Mouse (Mus musculus) CH12.LX (cell line): Measurements from ENCODE around the gene Gm39566. TPM values are rescaled to one million over a fixed set of nuclear protein-coding genes. Genes with fewer than 3 reads are reported as not detected.
A peak's percentile ranks its signal among the peaks of the same experiment; 100 is the strongest.

Source experiments
- DNase-seq: peaks from one replicate; pipeline ENCODE4 v3.0.0-alpha.2; 2013; ENCODE audit errors: extremely low read depth
- H3K27ac ChIP-seq: 2 replicates; pipeline ENCODE4 v1.5.1; 2012; ENCODE audit warnings: low read depth, mild to moderate bottlenecking, control low read depth, moderate library complexity; ENCODE audit not compliant: insufficient read depth
- H3K27me3 ChIP-seq: replicated peaks from 2 replicates; pipeline ENCODE3; 2012; ENCODE audit warnings: inconsistent platforms
- H3K36me3 ChIP-seq, 2 experiments: replicated peaks in 1 of 2; 2 replicates each; pipeline versions ENCODE3 to v1.6.1; 2012; ENCODE audit warnings: inconsistent platforms in 1 of 2, low read length in 1 of 2, mild to moderate bottlenecking in 1 of 2, mixed read lengths in 1 of 2, moderate library complexity in 1 of 2; ENCODE audit not compliant: control insufficient read depth in 1 of 2, insufficient read depth in 1 of 2
- H3K4me1 ChIP-seq, 2 experiments: 2 replicates each; pipeline ENCODE4 v1.6.1; 2012; ENCODE audit warnings: inconsistent platforms in 1 of 2, moderate library complexity in 1 of 2; ENCODE audit not compliant: insufficient read depth in 2 of 2, control insufficient read depth in 1 of 2
- H3K4me2 ChIP-seq: 2 replicates; pipeline ENCODE4 v1.6.1; 2012; ENCODE audit warnings: low read depth, mild to moderate bottlenecking, control low read depth; ENCODE audit not compliant: poor library complexity, insufficient read depth, severe bottlenecking
- H3K4me3 ChIP-seq, 3 experiments: fragments of 150-350 bp in 1 of 3; sonication (generic) in 1 of 3; replicated peaks in 1 of 3; 2 replicates each; pipeline versions ENCODE3 to v1.5.1; 2011 to 2012; ENCODE audit warnings: low read depth in 2 of 3, low read length in 2 of 3, mild to moderate bottlenecking in 2 of 3, moderate library complexity in 2 of 3, control low read depth in 1 of 3, improper control_type of control experiment in 1 of 3, inconsistent platforms in 1 of 3, mixed read lengths in 1 of 3; ENCODE audit not compliant: poor library complexity in 1 of 3
- H3K79me2 ChIP-seq: replicated peaks from 2 replicates; pipeline ENCODE4 v1.6.1; 2012; ENCODE audit warnings: mild to moderate bottlenecking, moderate library complexity; ENCODE audit not compliant: control insufficient read depth, poor library complexity, insufficient read depth, severe bottlenecking; ENCODE audit errors: extremely low read depth
- H3K9ac ChIP-seq: 2 replicates; pipeline ENCODE4 v1.6.1; 2012; ENCODE audit warnings: low read depth, mild to moderate bottlenecking, control low read depth, moderate library complexity; ENCODE audit not compliant: insufficient read depth
- H3K9me3 ChIP-seq: replicated peaks from 2 replicates; pipeline ENCODE3; 2012; ENCODE audit warnings: low read length, inconsistent platforms, mixed read lengths
- CHD2 ChIP-seq: IDR thresholded peaks from 2 replicates; pipeline ENCODE4 v1.6.1; 2011; ENCODE audit warnings: low read length, improper control_type of control experiment
- E2F4 ChIP-seq: IDR thresholded peaks from 2 replicates; pipeline ENCODE4 v1.6.1; 2011; ENCODE audit warnings: low read depth, low read length, improper control_type of control experiment; ENCODE audit not compliant: insufficient replicate concordance
- ELF1 ChIP-seq: IDR thresholded peaks from 2 replicates; pipeline ENCODE4 v1.6.1; 2014; ENCODE audit warnings: low read depth, mild to moderate bottlenecking, inconsistent platforms, low read length, improper control_type of control experiment
- EP300 ChIP-seq: IDR thresholded peaks from 2 replicates; pipeline ENCODE4 v1.6.1; 2011; ENCODE audit warnings: low read length, improper control_type of control experiment
- GABPA ChIP-seq: IDR thresholded peaks from 2 replicates; pipeline ENCODE4 v1.6.1; 2012; ENCODE audit warnings: low read depth, low read length, improper control_type of control experiment, inconsistent platforms; ENCODE audit not compliant: insufficient replicate concordance
- MAFK ChIP-seq: IDR thresholded peaks from 2 replicates; pipeline ENCODE4 v1.6.1; 2011; ENCODE audit warnings: low read length, improper control_type of control experiment; ENCODE audit not compliant: insufficient replicate concordance
- MAZ ChIP-seq: IDR thresholded peaks from 2 replicates; pipeline ENCODE4 v1.6.1; 2012; ENCODE audit warnings: low read depth, mild to moderate bottlenecking, inconsistent platforms, low read length, improper control_type of control experiment, moderate library complexity
- MEF2A ChIP-seq: IDR thresholded peaks from 2 replicates; pipeline ENCODE4 v1.6.1; 2014; ENCODE audit warnings: low read depth, mild to moderate bottlenecking, inconsistent platforms, low read length, improper control_type of control experiment, borderline replicate concordance
- MXI1 ChIP-seq: IDR thresholded peaks from 2 replicates; pipeline ENCODE4 v1.6.1; 2011; ENCODE audit warnings: mild to moderate bottlenecking, low read depth, low read length, improper control_type of control experiment
- PAX5 ChIP-seq: IDR thresholded peaks from 2 replicates; pipeline ENCODE4 v1.6.1; 2012; ENCODE audit warnings: low read length, inconsistent platforms, mixed read lengths
- RAD21 ChIP-seq: IDR thresholded peaks from 2 replicates; pipeline ENCODE4 v1.6.1; 2011; ENCODE audit warnings: low read depth, mild to moderate bottlenecking, low read length, improper control_type of control experiment, moderate library complexity
- RCOR1 ChIP-seq: conservative IDR thresholded peaks from 2 replicates; pipeline ENCODE4 v1.6.1; 2012; ENCODE audit warnings: low read depth, mild to moderate bottlenecking, inconsistent platforms, low read length, improper control_type of control experiment
- SIN3A ChIP-seq: IDR thresholded peaks from 2 replicates; pipeline ENCODE4 v1.6.1; 2012; ENCODE audit warnings: low read length, improper control_type of control experiment, inconsistent platforms
- SMC3 ChIP-seq: IDR thresholded peaks from 2 replicates; pipeline ENCODE4 v1.6.1; 2011; ENCODE audit warnings: low read depth, low read length, improper control_type of control experiment
- TBP ChIP-seq: conservative IDR thresholded peaks from 2 replicates; pipeline ENCODE4 v1.6.1; 2011; ENCODE audit warnings: low read depth, low read length, improper control_type of control experiment
- TCF12 ChIP-seq: IDR thresholded peaks from 2 replicates; pipeline ENCODE4 v1.6.1; 2014; ENCODE audit warnings: low read depth, mild to moderate bottlenecking, inconsistent platforms, low read length, improper control_type of control experiment
- USF1 ChIP-seq: IDR thresholded peaks from 2 replicates; pipeline ENCODE4 v1.6.1; 2014; ENCODE audit warnings: low read depth, mild to moderate bottlenecking, inconsistent platforms, low read length, improper control_type of control experiment
- USF2 ChIP-seq: conservative IDR thresholded peaks from 2 replicates; pipeline ENCODE4 v1.6.1; 2011; ENCODE audit warnings: low read depth, low read length, improper control_type of control experiment
- ZNF384 ChIP-seq: IDR thresholded peaks from 2 replicates; pipeline ENCODE4 v1.6.1; 2012; ENCODE audit warnings: low read depth, low read length, improper control_type of control experiment, inconsistent platforms
- dilution Hi-C: fragments of 300-500 bp; cut with MboI; formaldehyde crosslinking; loops from 2 replicates; pipeline ENCODE4 v1.14.3; 2020; ENCODE audit warnings: low sequenced_read_pairs; ENCODE audit not compliant: extremely low pct_unique_long_range_greater_than_20kb, extremely low pct_ligation_motif_present
- in situ Hi-C: fragments of 300-500 bp; cut with MboI; formaldehyde crosslinking; loops from 3 replicates; pipeline ENCODE4 v1.14.3; 2019; ENCODE audit warnings: low sequenced_read_pairs, low pct_ligation_motif_present, low pct_unique_long_range_greater_than_20kb, mixed read lengths
- polyA plus RNA-seq: library from polyadenylated mRNA; unstranded; fragments of >175 nt; gene quantifications from 2 replicates; pipeline ENCODE4 v1.2.1, GENCODE M21; 2012; ENCODE audit warnings: low read depth; ENCODE audit not compliant: insufficient read length
- total RNA-seq, 2 experiments: library from RNA; depleted of rRNA; stranded (reverse); fragments of 300-350 nt in 1 of 2; fragments of >200 nt in 1 of 2; gene quantifications; 2 replicates each; pipeline ENCODE4 v1.2.3; 2012 to 2014

The Gm39566 gene
- total and polyA plus RNA-seq, 3 experiments: not detected

- TF ChIP-seq MAFK (0 out of 2 replicates have a peak, but pooled peaks have one; percentile 18), MEF2A (peak; percentile 77), MXI1 (no peak), MAZ (no peak), PAX5 (no peak), TBP (peak; percentile 86), ELF1 (peak; percentile 64; the same call in 1 of the 2 replicates), RAD21 (no peak), SIN3A (peak; percentile 45; the same call in 1 of the 2 replicates), RCOR1 (no peak), EP300 (0 out of 2 replicates have a peak, but pooled peaks have one; percentile 36), TCF12 (peak; percentile 73), CHD2 (no peak), USF2 (no peak), SMC3 (no peak)
Observed at GRCm38 (mm10) chr11:69774961-69775360, 40.1 kb downstream of the Gm39566 start (continued).

GRCm38 (mm10) chr11:69767625-69767909, 47.5 kb downstream of the Gm39566 start:
- Histone ChIP-seq H3K4me2 (no peak overlapping the region), H3K79me2 (no peaks in the 10 kb centered on the region; the same call in 1 of the 2 replicates), H3K27ac (no peak overlapping the region), H3K27me3 (peaks cover 4% of the 10 kb centered on the region), H3K9me3 (no peaks in the 10 kb centered on the region), H3K9ac (no peak overlapping the region), H3K36me3 (no peaks in the 10 kb centered on the region), H3K4me3 (peak overlapping the region in 1 of 3 experiments; percentile 5), H3K4me1 (peaks cover 13 to 21% of the 10 kb centered on the region in 2 experiments)
- in situ Hi-C loops (no loop called here), dilution Hi-C loops (no loop called here)
- DNase-seq: no peak
- no peak for TF ChIP-seq GABPA
- no peak for TF ChIP-seq MAZ
- TF ChIP-seq MXI1: no peak
- no peak for TF ChIP-seq TBP
- TF ChIP-seq SIN3A: no peak
- TF ChIP-seq TCF12: no peak
- no peak for TF ChIP-seq USF2
- no peak for TF ChIP-seq ZNF384
- TF ChIP-seq E2F4: no peak
- no peak for TF ChIP-seq USF1
- TF ChIP-seq RCOR1: no peak
